Mouse (Mus musculus): ENCODE results near the gene Slc16a8.

Gene Slc16a8

GRCm38 (mm10) chr15:79212750-79213446, 41.7 kb downstream of the Slc16a8 start:
- DNase-seq, result no peak

DNA sequence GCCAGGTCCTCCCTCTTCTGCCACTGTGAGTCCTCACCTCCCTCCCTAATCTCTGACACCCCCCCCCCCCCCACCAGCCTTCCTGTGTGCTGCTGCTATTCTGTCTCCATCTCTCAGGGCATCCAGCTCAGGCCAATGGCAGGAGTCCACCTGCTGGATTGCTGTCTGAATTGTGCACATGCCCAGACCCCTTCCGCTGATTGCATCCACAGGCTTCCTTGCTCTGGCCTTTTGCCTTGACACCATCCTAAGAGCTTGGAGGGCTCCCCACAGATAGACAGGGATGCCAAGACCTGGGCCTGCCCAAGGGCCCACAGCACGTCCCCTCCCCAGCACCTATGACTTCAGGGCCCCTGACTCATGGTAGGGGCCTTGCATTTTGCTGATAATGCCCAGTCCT, 44.2 kb downstream of the Slc16a8 start:
- no peak for DNase-seq

- DNase-seq, result no peak
Observed at GRCm38 (mm10) chr15:79208758-79209439, 45.7 kb downstream of the Slc16a8 start.

- DNase-seq, result no peak
Observed at GRCm38 (mm10) chr15:79208211-79208610, 46.4 kb downstream of the Slc16a8 start.

DNA sequence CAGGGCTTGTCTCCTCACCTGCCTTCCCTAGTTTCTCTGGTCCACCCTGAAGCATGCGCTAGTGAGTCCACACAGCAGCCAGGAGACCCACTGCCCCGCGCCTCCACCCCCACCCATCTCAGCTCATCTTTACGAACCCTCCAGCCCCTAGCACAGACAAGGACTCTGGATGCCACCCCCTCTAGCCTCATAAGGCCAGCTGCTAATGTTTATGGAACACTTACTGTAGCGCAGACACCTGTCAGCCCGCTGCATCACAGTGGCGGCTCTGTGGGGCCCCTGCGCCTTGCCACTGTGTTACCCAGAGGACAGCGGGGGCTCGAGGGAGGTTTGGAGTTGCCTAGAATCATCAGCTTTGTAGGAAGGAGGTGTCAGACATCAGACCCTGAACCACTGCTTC, 52.0 kb downstream of the Slc16a8 start:
- no peak for DNase-seq

DNA sequence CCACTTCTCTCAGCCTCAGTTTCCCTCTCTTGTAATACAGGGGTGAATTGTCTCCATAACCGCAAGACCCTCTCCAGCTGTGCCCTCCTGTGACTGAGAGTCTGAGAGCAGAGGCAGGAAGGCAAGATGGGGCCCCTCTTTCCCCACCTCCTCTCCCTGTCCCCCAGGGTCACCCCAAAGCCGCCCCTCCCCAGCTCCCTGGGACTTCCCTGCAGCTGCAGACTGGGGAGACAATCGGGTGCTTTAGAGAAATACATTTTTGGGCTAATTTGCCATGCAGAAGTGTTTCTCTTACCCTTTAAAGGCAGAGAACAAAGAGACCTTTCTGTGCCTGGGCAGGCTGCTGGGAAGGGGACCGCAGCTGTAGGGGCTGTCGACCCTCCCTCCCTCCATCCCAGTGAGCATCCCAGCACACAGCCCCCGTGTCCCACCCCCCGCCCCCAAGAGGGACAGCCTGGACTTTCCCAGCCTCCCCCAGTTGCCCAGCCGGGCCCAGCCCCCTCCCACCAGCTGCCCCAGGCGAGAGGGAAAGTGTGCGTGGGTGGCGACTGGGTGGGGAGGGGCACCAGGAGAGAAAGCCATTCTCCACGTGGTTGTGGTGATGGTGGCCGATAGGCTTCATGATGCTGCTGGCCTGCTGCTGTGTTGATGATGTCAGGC, 52.9 kb downstream of the Slc16a8 start:
- peak; percentile 42 for DNase-seq

Data from right cerebral cortex, postnatal 25 days (tissue).